Mouse (Mus musculus) ES-CJ7 (cell line): ENCODE measurements at regions not wholly inside any gene's neighbourhood (a gene's known extent, or its start where the extent isn't known, plus 50 kb on each side); places are given as distances from the start of the nearest gene placed in this dataset.

Experiments used
- DNase-seq: peaks from one replicate; pipeline ENCODE4 v3.0.0; 2011; ENCODE audit warnings: low read depth, low spot score

DNA sequence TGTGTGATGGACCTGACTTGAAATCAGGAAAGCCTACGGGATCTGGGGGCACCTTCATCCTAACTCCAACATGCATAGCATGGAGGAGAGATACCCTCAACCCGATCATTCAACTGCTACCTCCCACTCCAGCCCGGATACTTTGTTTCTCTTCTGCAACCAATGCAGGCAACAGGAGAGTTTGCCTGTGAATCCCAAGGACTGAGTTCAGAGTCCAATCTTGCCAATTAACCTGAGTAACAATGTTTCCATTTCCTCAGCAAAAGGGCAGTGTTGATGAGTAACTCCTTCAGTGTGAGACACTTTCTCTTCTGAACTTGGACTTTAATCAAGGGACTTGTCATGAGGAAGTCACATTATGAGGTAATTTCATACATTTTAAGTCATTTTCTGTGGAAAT is 129.1 kb upstream of the Gdf10 start:
- no peak for DNase-seq

DNA sequence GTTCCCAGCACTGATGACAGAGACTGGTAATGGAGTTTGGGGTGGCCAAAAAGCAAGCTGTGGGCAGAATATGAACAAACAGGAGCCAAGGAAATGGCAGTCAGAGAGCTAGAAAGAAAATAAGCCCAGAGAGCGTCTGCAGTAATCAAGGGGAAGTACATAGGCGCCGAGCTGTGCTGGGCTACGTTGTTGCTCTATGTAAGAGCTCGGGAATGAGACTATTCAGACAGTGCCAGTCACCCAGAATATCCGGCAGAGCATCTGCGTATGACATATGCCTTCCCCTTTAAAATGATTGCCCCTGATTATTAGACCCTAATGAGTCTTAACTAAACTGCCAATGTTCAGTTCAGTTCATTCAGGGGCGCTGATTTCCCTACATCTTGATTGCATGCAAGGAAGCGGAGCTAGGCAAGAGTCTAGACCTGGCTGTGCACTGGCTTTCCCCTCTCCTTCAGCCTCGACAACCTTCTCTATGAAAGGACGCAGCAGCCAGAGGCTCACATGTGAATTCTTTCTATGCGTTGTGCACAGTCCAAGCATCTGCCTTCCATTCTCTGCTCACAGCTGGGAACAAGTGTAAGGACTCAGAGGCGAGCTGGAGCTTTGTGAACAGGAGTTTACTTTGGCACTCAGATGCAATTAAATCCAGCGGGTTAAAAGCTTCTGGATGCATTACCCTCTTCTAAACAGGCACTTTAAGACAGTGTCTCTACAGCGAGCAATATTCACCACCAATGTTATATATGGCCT is 125.7 kb upstream of the Gdf10 start:
- no peak for DNase-seq

DNA sequence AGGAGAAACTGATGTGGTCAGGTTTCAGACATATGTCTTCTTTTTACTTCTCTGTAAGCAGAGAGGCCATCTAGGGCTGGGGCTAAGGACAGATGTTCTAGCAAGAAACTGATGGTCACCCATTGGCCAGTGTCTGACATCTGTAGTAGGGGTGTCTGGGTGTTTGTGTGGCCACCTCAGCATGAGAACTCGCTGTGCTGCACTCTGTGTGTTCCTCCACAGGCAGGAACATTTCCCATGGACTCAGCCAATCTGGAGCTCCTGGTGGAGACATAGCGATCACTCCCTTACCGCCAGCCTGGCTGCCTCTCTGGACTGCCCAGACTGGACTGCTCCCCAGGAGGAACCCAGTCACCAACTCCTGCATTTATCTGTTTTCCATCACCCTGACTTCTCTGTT is 119.1 kb upstream of the Gdf10 start:
- no peak for DNase-seq

DNA sequence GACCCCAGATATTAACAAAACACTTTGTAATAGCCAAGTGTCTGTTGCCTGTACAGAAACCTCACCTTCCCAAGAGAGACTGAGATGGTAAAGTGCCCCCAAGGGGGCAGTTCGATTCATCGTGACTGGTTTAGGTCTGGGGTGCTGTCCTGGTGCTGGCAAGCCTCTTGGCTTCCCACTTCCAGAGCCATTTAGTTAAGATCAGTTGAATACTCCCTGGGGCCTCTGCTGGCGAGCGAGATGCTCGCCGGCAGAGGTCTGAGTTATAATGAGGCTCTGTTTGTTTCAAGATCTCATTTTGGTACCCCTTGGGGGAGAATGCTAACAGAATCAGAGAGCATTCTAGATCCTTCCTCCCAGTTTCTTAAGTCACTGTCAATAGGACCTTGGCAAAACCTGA is 118.7 kb upstream of the Gdf10 start:
- no peak for DNase-seq

DNA sequence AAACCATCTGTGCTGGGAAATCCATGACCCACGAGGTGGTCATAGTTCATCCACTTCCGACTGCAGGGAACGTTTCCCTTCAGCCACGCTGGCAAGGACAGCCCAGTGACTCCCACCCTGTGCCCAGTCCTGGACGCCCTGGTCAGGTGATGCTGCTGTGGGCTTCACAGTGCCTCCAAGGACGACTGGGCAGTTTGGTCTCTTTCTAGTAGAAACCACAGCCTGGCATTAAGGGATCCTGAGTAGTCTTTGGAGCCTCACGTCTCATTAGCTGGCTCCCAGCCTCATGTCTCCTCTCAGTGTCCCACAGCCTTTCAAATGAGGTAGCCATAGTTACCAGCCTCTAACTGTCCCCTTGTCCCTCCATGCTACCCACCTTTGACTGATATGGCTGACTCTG is 116.2 kb upstream of the Gdf10 start:
- no peak for DNase-seq

DNA sequence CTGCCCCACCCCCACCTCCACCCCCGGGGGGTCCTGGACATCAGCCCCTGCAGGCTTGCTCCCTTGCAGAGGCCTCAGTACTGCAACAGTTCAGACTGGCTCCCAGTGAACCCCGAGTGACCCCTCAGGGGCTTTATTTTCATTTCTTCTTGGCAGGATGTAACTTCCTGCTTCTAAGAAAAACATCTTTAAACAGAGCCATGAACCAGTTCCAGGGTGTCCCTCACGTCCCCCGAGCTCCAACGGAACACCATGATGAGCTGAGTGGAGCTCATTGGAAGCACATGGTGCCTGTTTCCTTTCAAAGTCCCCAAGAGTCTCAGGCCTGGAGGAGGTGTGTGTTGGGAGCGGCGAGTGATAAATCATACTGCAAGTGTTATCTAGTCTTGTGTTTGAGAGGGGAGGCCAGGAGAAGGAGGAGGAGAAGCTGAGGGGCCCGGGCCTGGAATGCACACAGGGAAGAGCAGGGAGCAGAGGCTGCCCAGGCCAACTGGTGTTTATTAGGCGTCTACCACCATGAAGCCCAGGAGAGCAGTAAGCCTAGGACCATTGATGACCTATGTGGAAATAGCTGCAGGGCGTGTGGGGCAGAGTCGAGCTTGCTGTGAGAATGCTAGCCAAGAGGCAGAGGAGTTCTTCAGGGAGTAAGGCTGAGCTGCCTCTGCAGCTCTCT is 114.7 kb upstream of the Gdf10 start:
- no peak for DNase-seq

DNA sequence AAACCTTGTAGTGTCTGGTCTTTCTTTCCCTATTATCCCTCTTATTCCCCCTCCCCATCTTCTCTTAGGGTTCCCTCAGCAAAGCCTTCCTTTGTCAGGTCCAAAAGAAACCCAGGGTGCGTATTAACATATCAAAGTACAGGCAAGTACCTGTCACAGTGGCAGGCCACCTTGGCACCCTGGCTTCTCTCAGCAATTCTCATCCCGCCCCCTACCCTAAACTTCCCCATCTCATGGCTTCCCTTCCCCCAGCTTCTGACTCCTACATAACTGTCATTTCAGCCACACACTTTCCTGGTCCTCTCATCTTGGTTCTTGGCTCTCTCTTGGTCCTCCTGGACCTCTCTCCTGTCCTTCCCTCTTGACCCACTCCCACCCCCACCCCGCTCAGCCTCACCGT is 112.8 kb upstream of the Gdf10 start:
- peak; percentile 4 for DNase-seq

DNA sequence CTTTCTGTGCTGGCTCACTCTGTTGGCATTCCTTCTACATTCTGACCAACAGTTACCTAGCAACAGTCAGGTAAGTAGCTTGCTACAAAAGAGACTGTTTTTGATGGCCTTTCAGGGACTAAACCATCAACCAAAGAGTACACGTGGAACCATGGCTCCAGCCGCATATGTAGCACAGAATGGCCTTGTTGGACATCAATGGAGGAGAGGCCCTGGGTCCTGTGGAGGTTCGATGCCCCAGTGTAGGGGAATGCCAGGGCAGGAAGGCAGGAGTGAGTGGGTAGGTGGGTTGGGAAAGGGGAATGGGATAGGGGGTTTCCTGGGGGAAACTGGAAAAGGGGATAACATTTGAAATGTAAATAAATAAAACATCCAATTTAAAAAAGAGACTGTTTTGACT is 112.1 kb upstream of the Gdf10 start:
- no peak for DNase-seq

DNA sequence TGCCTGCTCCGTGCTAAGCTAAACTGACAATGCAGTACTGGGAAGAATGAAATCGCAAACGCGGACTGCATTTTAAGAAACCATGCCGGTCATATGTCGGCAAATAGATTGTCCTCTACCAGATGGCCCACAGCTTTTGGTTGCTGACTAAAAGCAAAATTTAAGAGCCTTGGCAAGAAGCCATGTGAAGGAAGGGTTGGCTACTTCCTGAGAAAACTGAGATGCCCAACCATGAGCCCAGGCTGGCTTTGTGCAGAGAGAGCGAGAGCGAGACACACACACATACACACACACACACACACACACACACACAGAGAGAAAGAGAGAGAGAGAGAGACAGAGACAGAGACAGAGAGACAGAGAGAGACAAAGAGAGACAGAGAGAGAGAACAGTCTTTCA is 111.1 kb upstream of the Gdf10 start:
- DNase-seq, result no peak

DNA sequence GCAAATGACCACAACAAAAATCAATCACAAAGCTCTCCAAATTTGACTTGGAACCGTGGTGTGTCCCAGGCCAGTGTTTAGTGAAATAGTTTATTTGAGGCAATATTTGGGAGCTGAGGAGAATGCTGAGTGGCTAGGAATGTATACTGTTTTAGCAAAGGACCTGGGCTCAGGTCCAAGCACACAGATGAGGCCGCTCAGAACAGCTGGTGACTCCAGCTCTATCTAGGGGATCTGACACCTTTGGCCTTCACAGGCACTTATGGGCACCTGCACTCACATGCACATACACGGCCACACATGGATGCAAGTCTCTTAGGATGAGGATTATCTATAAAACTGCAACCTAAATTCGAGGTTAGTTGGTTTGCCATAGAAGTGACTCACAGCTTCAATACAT is 110.6 kb upstream of the Gdf10 start:
- DNase-seq, result no peak

DNA sequence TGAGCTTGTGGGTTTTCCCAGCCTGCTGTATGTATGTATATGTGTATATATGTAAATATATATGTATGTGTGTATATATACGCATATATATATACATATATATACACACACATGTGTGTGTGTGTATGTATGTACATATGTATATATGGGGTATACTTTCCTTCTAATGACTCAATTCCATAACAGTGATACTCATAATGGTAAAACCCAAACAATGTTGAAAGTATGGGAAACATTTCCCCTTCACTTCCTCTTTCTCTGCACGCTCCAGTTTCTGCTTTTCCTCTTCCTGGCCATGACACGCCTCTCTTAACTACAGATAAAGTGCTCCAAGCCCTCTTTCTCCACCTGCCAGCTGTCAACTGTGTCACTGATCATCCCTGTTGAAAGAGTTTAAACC is 110.1 kb upstream of the Gdf10 start:
- no peak for DNase-seq

DNA sequence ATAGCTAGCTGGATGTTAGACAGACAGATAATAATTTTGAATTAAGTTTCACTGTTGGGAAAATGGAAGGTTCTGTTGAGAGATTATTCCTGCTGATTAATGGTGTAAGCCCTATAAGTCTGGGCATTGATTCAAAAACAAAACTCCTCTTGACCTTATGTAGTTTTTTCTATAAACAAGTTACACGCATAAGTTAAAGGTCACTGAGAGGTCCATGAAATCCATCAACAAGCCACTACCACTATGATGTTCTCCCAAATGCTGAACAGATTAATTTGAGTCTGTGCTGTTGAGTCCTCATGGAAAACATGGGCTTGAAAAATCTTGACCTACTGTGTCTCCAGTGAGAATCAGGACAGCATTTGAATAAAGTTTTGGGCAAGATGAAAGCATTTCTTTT is 109.3 kb upstream of the Gdf10 start:
- DNase-seq, result no peak

DNA sequence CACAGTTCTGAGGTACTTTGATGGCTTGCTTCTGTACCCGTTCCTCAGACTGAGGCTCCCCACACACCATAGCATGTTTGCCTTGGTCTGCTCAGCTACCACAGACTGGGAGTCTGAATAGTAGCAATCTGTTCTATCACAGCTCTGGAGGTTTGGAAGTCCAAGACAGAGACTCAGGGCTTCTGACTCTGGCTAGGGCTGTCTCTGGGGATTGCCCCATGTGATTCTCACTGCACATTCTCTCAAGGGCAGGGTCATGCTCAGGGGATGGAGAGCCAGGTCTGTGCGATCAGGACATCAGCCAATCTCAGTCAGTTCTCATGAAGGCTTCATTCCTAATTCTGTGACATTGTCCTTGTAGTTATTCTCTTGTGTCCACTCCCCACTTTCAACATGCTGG is 108.8 kb upstream of the Gdf10 start:
- no peak for DNase-seq

DNA sequence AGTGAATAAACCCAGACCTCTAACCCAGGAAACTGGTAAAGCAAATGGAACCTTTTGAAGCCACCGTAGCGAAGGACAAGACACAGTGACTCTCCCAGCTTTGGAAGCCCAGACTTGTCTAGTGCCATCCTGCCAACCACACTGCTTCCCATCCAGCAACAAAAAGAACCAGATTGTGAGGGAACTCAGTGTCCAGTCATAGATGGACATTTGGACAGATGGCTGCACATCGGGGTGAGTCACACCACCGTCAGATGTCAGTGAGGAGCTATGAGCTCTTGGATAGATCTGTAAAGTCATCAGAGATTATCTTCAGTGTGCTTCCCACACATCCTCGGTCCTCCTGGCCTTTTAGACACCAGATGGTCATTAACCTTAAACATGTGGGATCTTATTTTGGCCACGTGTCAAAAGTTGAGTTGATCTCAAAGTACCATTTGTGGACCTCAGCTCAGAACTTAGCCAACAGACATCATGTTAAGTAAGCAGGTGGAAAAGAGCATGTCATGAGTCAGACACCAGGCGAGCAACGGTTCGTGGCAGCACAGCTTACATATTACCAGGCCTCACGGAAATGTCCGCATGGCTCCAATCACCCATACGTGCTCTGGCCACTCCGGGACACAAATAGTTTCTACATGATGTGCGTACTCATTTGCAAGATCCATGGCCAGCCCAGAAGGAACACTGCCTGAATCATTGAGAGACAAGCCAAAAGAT is 102.7 kb upstream of the Gdf10 start:
- no peak for DNase-seq

DNA sequence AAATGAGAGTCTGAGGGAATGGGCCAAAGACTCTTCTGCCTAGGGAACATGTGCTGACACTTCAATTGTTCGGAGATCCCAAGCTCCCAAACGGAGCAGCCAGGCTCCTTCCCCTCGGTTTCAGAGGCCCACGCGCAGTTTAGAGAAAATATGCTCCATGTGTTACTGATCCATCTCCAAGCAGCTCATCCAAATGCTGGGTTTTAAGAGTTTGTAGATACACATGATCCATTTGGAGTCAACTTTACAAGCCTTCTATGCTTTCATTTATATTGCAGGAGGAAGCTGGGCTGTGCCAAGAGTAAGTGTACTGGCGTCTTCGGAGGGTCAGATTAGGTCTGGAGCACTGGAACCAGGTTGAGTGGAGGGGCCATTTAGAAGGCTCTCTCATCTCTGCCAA is 102.0 kb upstream of the Gdf10 start:
- no peak for DNase-seq

DNA sequence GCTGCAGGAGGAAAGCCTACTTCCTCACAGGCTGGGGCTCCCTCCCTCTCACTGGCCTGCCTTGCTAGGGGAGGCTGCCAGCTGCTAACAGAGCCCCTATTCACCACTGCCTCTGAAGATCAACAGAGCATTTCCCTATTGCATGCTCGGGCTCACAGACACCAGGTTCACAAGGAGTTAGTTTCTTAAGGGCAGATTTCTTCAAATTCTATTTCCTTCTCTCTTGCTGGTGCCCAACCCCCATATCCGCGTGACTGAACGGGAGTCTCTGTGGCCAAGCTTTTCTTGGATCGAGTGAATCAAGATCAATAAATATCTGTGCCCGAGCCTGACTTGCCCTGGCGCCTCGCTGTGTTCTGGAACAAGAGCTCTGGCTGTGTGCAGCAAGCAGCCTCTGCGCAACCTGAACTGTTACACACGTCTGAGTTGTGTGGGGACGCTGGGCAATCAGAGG is 98.9 kb upstream of the Gdf10 start:
- no peak for DNase-seq

DNA sequence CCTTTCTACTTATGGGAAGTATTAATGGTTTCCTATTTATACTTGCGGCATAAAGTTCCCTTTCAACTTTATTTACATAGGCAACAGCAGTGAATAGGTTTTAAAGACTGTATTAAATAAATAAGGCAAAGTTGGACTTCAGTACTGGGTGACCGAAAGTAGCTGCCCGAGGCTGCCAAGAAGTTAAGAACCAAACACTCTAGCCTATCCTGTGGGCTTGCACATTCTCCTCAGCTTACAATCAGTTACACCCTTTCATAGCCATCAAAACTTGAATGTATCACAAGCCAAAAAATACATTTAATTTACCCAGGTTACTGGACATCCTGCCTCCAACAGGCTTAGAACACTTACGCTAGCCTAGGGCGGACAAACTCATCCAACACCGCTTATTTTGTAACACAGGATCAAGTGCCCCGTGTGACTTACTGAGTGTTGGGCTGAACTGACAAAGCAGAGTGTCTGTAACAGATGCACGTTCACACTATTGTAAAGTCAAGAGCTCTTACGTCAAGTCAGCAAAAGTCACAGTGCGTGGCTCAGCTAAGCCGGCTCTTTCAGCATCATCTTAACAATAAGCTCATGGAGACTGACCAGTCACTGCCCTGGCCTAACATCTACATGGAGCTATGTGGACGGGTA is 97.3 kb upstream of the Gdf10 start:
- DNase-seq, result no peak

DNA sequence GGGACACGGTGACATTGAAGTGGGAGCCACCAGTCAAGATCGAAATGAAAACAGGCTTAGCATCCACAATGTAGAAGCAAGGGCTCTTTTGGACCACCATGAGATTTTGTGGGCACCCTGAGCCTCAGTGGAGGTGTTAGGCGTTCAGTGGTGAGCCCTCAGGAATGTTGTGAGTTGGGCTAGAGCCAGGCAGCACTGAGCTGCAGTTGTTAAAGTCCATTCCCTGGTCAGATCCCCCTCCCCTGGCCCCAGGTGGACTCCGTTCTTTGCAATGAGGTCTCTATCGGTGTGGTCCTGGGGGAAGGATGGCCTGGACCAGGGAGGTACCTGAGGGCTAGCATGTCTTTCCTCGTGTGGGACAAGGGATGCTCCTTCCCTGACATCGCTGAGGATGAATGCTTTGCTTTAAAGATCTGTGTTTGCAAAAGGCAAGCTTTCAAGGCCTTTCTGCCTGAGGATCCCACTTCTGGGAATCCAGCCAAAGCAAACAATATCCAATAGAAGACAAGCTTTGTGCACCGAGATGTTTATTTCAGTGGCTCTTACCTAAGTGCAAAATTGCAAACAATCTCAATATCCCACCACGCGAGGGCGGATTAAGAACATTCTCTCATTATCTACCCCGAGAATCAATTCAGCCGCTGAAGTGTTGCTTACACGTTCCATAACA is 90.6 kb upstream of the Gdf10 start:
- DNase-seq, result no peak

DNA sequence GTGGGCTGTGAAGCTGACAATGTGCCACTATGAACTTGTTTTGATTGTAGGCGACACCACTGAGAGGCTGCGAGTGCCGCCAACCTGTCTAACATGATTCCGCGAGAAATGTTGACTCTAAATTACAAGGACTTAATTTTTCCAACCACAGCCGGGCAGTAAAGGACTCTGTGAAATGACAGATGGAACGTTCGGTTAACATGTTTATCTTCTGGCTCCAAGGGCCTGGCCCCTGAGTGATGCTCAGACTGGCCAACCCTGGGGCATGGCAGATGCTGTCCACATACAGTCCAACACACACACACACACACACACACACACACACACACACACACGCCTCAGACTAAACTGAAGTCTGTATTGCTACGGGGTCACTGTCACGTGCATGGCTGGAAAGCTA is 87.0 kb upstream of the Gdf10 start:
- no peak for DNase-seq

DNA sequence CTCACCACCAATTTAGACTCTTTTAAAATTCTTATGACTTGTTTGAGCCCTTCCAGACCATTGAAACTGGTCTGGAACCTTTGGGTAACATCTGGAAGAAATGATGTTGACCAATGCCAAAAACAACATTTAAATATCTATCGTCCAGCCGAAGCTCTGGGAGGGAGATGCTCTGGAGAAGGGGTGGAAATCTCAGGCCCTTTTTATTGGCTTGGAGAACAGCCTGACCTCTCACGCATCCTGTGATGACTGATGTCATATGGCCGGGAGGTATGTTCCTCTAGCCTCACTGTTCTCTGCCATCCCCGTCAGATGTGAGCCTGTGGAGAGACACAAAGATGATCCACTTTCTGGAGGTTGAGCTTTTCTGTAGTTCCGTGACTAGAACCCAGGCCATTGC is 81.6 kb upstream of the Gdf10 start:
- DNase-seq, result no peak

DNA sequence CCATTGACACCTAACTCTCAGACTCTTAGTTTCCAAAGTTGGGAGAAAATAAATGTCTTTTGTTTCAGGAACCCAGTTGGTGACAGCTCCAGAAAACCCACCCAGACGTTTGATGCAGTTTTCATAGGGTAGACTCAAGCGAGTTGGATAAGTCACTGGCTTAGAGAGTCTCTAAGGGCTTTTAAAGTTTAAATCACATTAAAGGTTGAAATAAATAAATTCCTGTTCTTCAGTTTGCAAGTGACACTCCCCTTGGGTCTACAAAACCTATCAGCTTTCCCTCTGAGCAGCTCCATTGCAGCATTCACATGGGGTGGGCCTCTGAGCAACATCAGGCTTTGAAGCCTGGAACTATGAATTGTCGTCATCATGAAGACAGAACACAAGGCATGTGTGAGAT is 69.9 kb upstream of the Gdf10 start:
- no peak for DNase-seq

DNA sequence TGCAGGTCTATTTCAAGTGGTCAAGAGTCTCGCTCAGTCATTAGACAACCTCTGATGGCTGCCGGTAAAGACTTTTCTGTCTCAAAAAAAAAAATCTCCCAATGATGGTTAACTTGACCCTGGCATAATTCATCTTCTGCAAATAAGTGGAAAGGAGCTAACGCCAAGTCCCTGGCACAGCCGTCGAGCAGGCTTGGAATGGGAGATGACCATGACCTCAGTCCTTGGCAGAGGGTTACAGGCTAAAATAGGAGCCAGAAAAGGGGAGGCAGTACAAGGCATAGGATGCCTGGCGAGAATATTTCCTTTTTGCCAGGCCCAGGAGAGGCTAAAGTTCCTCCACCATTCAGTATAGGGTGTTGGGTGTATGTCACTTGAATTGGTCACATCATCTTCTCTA is 69.2 kb upstream of the Gdf10 start:
- DNase-seq, result no peak
